Mouse (Mus musculus) myocyte (in vitro differentiated cells): ENCODE data around the gene Gga3. TPM values are rescaled to one million over a fixed set of nuclear protein-coding genes. Genes with fewer than 3 reads are reported as not detected.

Source experiments
- H3K27me3 ChIP-seq: one replicate; pipeline ENCODE4 v1.6.1; 2011; ENCODE audit not compliant: control insufficient read depth, insufficient read depth, insufficient read length
- H3K36me3 ChIP-seq: one replicate; pipeline ENCODE4 v1.6.1; 2011; ENCODE audit not compliant: control insufficient read depth, insufficient read depth
- H3K4me2 ChIP-seq: one replicate; pipeline ENCODE4 v1.6.1; 2011; ENCODE audit warnings: low read depth, control low read depth
- H3K4me3 ChIP-seq: one replicate; pipeline ENCODE4 v1.5.1; 2011; ENCODE audit warnings: mild to moderate bottlenecking, control low read depth, moderate library complexity
- H3K79me2 ChIP-seq: one replicate; pipeline ENCODE4 v1.6.1; 2011; ENCODE audit not compliant: control insufficient read depth, insufficient read depth
- H3ac ChIP-seq: one replicate; pipeline ENCODE4 v1.6.1; 2011; ENCODE audit not compliant: control insufficient read depth, insufficient read length
- CEBPB ChIP-seq: IDR thresholded peaks from 2 replicates; pipeline ENCODE4 v1.6.1; 2011; ENCODE audit warnings: mild to moderate bottlenecking, moderate library complexity; ENCODE audit not compliant: poor library complexity, insufficient read depth, severe bottlenecking
- E2F4 ChIP-seq: IDR thresholded peaks from one replicate; pipeline ENCODE4 v1.6.1; 2011; ENCODE audit warnings: mild to moderate bottlenecking, control low read depth, moderate library complexity; ENCODE audit not compliant: insufficient read depth
- MAX ChIP-seq: IDR thresholded peaks from one replicate; pipeline ENCODE4 v1.6.1; 2011; ENCODE audit warnings: low read depth, mild to moderate bottlenecking, control low read depth
- MYOD1 ChIP-seq, 3 experiments: IDR thresholded peaks; one replicate each; pipeline ENCODE4 v1.6.1; 2011; ENCODE audit warnings: control low read depth in 2 of 3, low read depth in 2 of 3, mild to moderate bottlenecking in 2 of 3, moderate library complexity in 1 of 3; ENCODE audit not compliant: insufficient read length in 2 of 3, control insufficient read depth in 1 of 3
- MYOG ChIP-seq, 3 experiments: IDR thresholded peaks; one replicate each; pipeline ENCODE4 v1.6.1; 2011; ENCODE audit warnings: control low read depth in 2 of 3, low read depth in 2 of 3, mild to moderate bottlenecking in 2 of 3; ENCODE audit not compliant: insufficient read length in 2 of 3, control insufficient read depth in 1 of 3, insufficient read depth in 1 of 3
- POLR2A ChIP-seq: IDR thresholded peaks from one replicate; pipeline ENCODE4 v1.6.1; 2011; ENCODE audit warnings: low read depth, mild to moderate bottlenecking, control low read depth, moderate library complexity; ENCODE audit not compliant: insufficient read length
- POLR2AphosphoS2 ChIP-seq: IDR thresholded peaks from one replicate; pipeline ENCODE4 v1.6.1; 2011; ENCODE audit warnings: low read depth, control low read depth; ENCODE audit not compliant: insufficient read length
- REST ChIP-seq: IDR thresholded peaks from one replicate; pipeline ENCODE4 v1.6.1; 2011; ENCODE audit warnings: mild to moderate bottlenecking, control low read depth, moderate library complexity; ENCODE audit not compliant: insufficient read depth, insufficient read length
- SRF ChIP-seq: IDR thresholded peaks from one replicate; pipeline ENCODE4 v1.6.1; 2011; ENCODE audit warnings: low read depth; ENCODE audit not compliant: control insufficient read depth, insufficient read length
- TCF12 ChIP-seq: IDR thresholded peaks from one replicate; pipeline ENCODE4 v1.6.1; 2011; ENCODE audit warnings: mild to moderate bottlenecking, control low read depth; ENCODE audit not compliant: poor library complexity, insufficient read depth, severe bottlenecking
- TCF3 ChIP-seq: IDR thresholded peaks from one replicate; pipeline ENCODE4 v1.6.1; 2011; ENCODE audit warnings: low read depth, control low read depth; ENCODE audit not compliant: insufficient read length
- USF1 ChIP-seq: IDR thresholded peaks from one replicate; pipeline ENCODE4 v1.6.1; 2011; ENCODE audit warnings: low read depth, mild to moderate bottlenecking, control low read depth, moderate library complexity
- polyA plus RNA-seq: library from polyadenylated mRNA; unstranded; fragments of >200 nt; fragmentation: generic; extraction: Trizol; gene quantifications from one replicate; pipeline ENCODE4 v1.2.1, GENCODE M21; 2012; ENCODE audit warnings: missing spikeins

Gene Gga3
- polyA plus RNA-seq, 1 experiment: 16.4 TPM

GRCm38 (mm10) chr11:115555717-115556116 lies 48.1 kb downstream of the Gga3 start:
- Histone ChIP-seq H3K36me3 (no peaks in the 10 kb centered on the region), H3K27me3 (no peaks in the 10 kb centered on the region), H3K4me3 (no peak overlapping the region), H3K4me2 (no peak overlapping the region), H3ac (no peak overlapping the region), H3K79me2 (no peaks in the 10 kb centered on the region)
- no peak for TF ChIP-seq USF1
- no peak for TF ChIP-seq TCF12
- no peak for TF ChIP-seq E2F4
- no peak for TF ChIP-seq POLR2A
- no peak for TF ChIP-seq REST
- no peak for TF ChIP-seq SRF
- TF ChIP-seq MAX: no peak
- TF ChIP-seq TCF3: no peak
- TF ChIP-seq MYOG (IDR thresholded peaks at IDR 0.05; ENCODE audit: control insufficient read depth in 1 of 3, insufficient read depth in 1 of 3, insufficient read length in 2 of 3, low read depth in 2 of 3): no peak
- TF ChIP-seq POLR2AphosphoS2: no peak
- TF ChIP-seq CEBPB: no peak
- no peak for TF ChIP-seq MYOD1 (IDR thresholded peaks at IDR 0.05; ENCODE audit: control insufficient read depth in 1 of 3, insufficient read length in 2 of 3, low read depth in 2 of 3)

GRCm38 (mm10) chr11:115552783-115553182 lies 51.1 kb downstream of the Gga3 start:
- TF ChIP-seq TCF12 (no peak), MYOD1 (IDR thresholded peaks at IDR 0.05; ENCODE audit: control insufficient read depth in 1 of 3, insufficient read length in 2 of 3, low read depth in 2 of 3) (no peak), MYOG (IDR thresholded peaks at IDR 0.05; ENCODE audit: control insufficient read depth in 1 of 3, insufficient read depth in 1 of 3, insufficient read length in 2 of 3, low read depth in 2 of 3) (no peak), SRF (no peak), CEBPB (no peak), MAX (no peak), POLR2A (no peak), E2F4 (no peak), USF1 (no peak), TCF3 (no peak), POLR2AphosphoS2 (no peak), REST (no peak)
- H3K79me2 ChIP-seq: no peaks in the 10 kb centered on the region
- no peak overlapping the region for H3K4me2 ChIP-seq
- no peak overlapping the region for H3K4me3 ChIP-seq
- H3ac ChIP-seq: no peak overlapping the region
- no peaks in the 10 kb centered on the region for H3K27me3 ChIP-seq
- H3K36me3 ChIP-seq: no peaks in the 10 kb centered on the region

- no peak overlapping the region for H3K4me3 ChIP-seq
- H3K4me2 ChIP-seq: peak overlapping the region; percentile 16
- no peaks in the 10 kb centered on the region for H3K36me3 ChIP-seq
- H3K27me3 ChIP-seq: no peaks in the 10 kb centered on the region
- no peak overlapping the region for H3ac ChIP-seq
- H3K79me2 ChIP-seq: no peaks in the 10 kb centered on the region
- TF ChIP-seq CEBPB (peak; percentile 84), USF1 (no peak)
Measured at GRCm38 (mm10) chr11:115543571-115543970, 60.3 kb downstream of the Gga3 start.

- Histone ChIP-seq H3ac (no peak overlapping the region), H3K79me2 (peaks cover 24% of the 10 kb centered on the region), H3K36me3 (peaks cover 14% of the 10 kb centered on the region), H3K4me3 (no peak overlapping the region), H3K27me3 (no peaks in the 10 kb centered on the region), H3K4me2 (no peak overlapping the region)
- TF ChIP-seq POLR2AphosphoS2 (no peak), MYOD1 (IDR thresholded peaks at IDR 0.05; ENCODE audit: control insufficient read depth in 1 of 3, insufficient read length in 2 of 3, low read depth in 2 of 3) (no peak), POLR2A (no peak), REST (no peak)
Measured at GRCm38 (mm10) chr11:115538045-115538444, 65.8 kb downstream of the Gga3 start.

GRCm38 (mm10) chr11:115536856-115537568 lies 66.8 kb downstream of the Gga3 start:
- H3ac ChIP-seq: no peak overlapping the region
- TF ChIP-seq TCF3 (no peak), SRF (no peak), CEBPB (no peak), E2F4 (no peak), MAX (no peak), POLR2AphosphoS2 (no peak), MYOD1 (IDR thresholded peaks at IDR 0.05; ENCODE audit: control insufficient read depth in 1 of 3, insufficient read length in 2 of 3, low read depth in 2 of 3) (no peak), TCF12 (no peak)
- peak overlapping the region; percentile 69 for H3K4me3 ChIP-seq
- H3K4me2 ChIP-seq: peak overlapping the region; percentile 76
- peaks cover 34% of the 10 kb centered on the region for H3K79me2 ChIP-seq
- peaks cover 20% of the 10 kb centered on the region for H3K36me3 ChIP-seq
- H3K27me3 ChIP-seq: no peaks in the 10 kb centered on the region
